Mouse (Mus musculus): Measurements from ENCODE around the gene Hesx1. TPM values are rescaled to one million over a fixed set of nuclear protein-coding genes. Genes with fewer than 3 reads are reported as not detected.
"Not testable (repeated sequence)": the region's sequence is repeated elsewhere in the genome, so short reads cannot be mapped to it uniquely, and the experiment has no call there.

The Hesx1 gene
- polyA plus RNA-seq (2011; ENCODE audit: insufficient read length, low read depth, missing spikeins), result not detected in 2 replicates

DNA sequence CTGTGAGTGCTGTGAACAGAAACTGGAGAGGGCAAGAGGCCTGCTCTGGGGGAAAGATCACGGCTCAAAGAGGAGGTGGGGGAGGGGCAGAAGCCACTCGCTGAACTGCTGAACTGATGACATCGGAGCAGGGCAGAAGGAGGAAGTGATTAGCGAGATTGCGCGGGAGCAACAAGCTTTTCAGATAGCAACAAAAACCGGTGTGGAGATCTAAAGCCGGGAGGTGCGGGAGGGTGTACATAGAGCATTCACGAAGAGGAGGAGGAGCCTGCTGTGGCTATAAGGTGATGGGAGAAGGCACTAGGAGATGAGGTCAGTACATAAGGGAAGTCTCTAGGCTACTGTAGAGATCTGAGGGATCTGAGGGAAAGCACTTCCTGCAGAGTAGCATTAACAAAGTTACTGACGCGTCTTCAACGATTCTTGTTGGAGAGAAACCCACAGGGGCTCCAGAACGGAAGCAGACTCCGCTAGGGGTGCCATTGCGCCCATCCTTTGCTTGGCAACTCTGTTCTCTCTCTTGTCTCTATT is at the start of gene Hesx1:
Gene Hesx1 (plus strand): TSS at position 206 of the 531 bp plus-strand sequence.
- Histone ChIP-seq H3K27ac (ENCODE audit: insufficient read depth, low read length) (no peak within 1 kb of the TSS), H3K4me1 (ENCODE audit: control insufficient read depth, insufficient read depth, low read length) (no peaks in the 10 kb centered on the region), H3K4me3 (ENCODE audit: insufficient read depth, low read length) (no peak within 1 kb of the TSS)
- TF ChIP-seq POLR2A (IDR thresholded peaks at IDR 0.05; ENCODE audit: low read depth, low read length) (no peak), CTCF (IDR thresholded peaks at IDR 0.05; ENCODE audit: borderline replicate concordance, insufficient read depth, low read length) (no peak)

GRCm38 (mm10) chr14:26956139-26956538 is 38.1 kb upstream of the Hesx1 start:
- H3K4me3 ChIP-seq (ENCODE audit: insufficient read depth, low read length); H3K4me1 ChIP-seq (ENCODE audit: control insufficient read depth, insufficient read depth, low read length); H3K27ac ChIP-seq (ENCODE audit: insufficient read depth, low read length): not testable (repeated sequence)

GRCm38 (mm10) chr14:26960518-26960917 is 33.7 kb upstream of the Hesx1 start:
- Histone ChIP-seq H3K27ac (ENCODE audit: insufficient read depth, low read length) (no peak overlapping the region), H3K4me3 (ENCODE audit: insufficient read depth, low read length) (no peak overlapping the region), H3K4me1 (ENCODE audit: control insufficient read depth, insufficient read depth, low read length) (no peaks in the 10 kb centered on the region)
- no peak for TF ChIP-seq POLR2A (IDR thresholded peaks at IDR 0.05; ENCODE audit: low read depth, low read length)
- no peak for TF ChIP-seq CTCF (IDR thresholded peaks at IDR 0.05; ENCODE audit: borderline replicate concordance, insufficient read depth, low read length)

- Histone ChIP-seq H3K4me1 (ENCODE audit: control insufficient read depth, insufficient read depth, low read length) (peaks cover 2% of the 10 kb centered on the region; the same call in 1 of the 2 replicates), H3K4me3 (ENCODE audit: insufficient read depth, low read length) (peak overlapping the region; percentile 91), H3K27ac (ENCODE audit: insufficient read depth, low read length) (no peak overlapping the region)
- TF ChIP-seq CTCF (IDR thresholded peaks at IDR 0.05; ENCODE audit: borderline replicate concordance, insufficient read depth, low read length) (no peak), POLR2A (IDR thresholded peaks at IDR 0.05; ENCODE audit: low read depth, low read length) (no peak)
Measured at GRCm38 (mm10) chr14:26969164-26969563, 25.1 kb upstream of the Hesx1 start.

GRCm38 (mm10) chr14:26969856-26970407 is 24.3 kb upstream of the Hesx1 start:
- Histone ChIP-seq H3K27ac (ENCODE audit: insufficient read depth, low read length) (0 out of 2 replicates have a peak overlapping the region, but pooled peaks have one; percentile 28), H3K4me1 (ENCODE audit: control insufficient read depth, insufficient read depth, low read length) (peaks cover 2% of the 10 kb centered on the region; the same call in 1 of the 2 replicates), H3K4me3 (ENCODE audit: insufficient read depth, low read length) (peak overlapping the region; percentile 91)
- TF ChIP-seq CTCF (IDR thresholded peaks at IDR 0.05; ENCODE audit: borderline replicate concordance, insufficient read depth, low read length) (no peak), POLR2A (IDR thresholded peaks at IDR 0.05; ENCODE audit: low read depth, low read length) (peak; percentile 25; the same call in 1 of the 2 replicates)

- TF ChIP-seq POLR2A (IDR thresholded peaks at IDR 0.05; ENCODE audit: low read depth, low read length) (peak; percentile 97), CTCF (IDR thresholded peaks at IDR 0.05; ENCODE audit: borderline replicate concordance, insufficient read depth, low read length) (no peak)
- Histone ChIP-seq H3K4me1 (ENCODE audit: control insufficient read depth, insufficient read depth, low read length) (peaks cover 2% of the 10 kb centered on the region; the same call in 1 of the 2 replicates), H3K4me3 (ENCODE audit: insufficient read depth, low read length) (peak overlapping the region; percentile 91), H3K27ac (ENCODE audit: insufficient read depth, low read length) (0 out of 2 replicates have a peak overlapping the region, but pooled peaks have one; percentile 28)
Measured at GRCm38 (mm10) chr14:26970439-26970932, 23.7 kb upstream of the Hesx1 start.

- TF ChIP-seq CTCF (IDR thresholded peaks at IDR 0.05; ENCODE audit: borderline replicate concordance, insufficient read depth, low read length) (no peak), POLR2A (IDR thresholded peaks at IDR 0.05; ENCODE audit: low read depth, low read length) (no peak)
- H3K4me3 ChIP-seq (ENCODE audit: insufficient read depth, low read length), result peak within 1 kb of the TSS; percentile 91
- H3K4me1 ChIP-seq (ENCODE audit: control insufficient read depth, insufficient read depth, low read length), result peaks cover 2% of the 10 kb centered on the region; the same call in 1 of the 2 replicates
- 0 out of 2 replicates have a peak within 1 kb of the TSS, but pooled peaks have one; percentile 28 for H3K27ac ChIP-seq (ENCODE audit: insufficient read depth, low read length)
Measured at GRCm38 (mm10) chr14:26971106-26971789, 23.0 kb upstream of the Hesx1 start, which contains the start of gene Appl1. Appl1 (minus strand) TSS chr14:26971232.

GRCm38 (mm10) chr14:26973089-26973488 is 21.1 kb upstream of the Hesx1 start:
- Histone ChIP-seq H3K4me1 (ENCODE audit: control insufficient read depth, insufficient read depth, low read length) (peaks cover 2% of the 10 kb centered on the region; the same call in 1 of the 2 replicates), H3K27ac (ENCODE audit: insufficient read depth, low read length) (no peak overlapping the region), H3K4me3 (ENCODE audit: insufficient read depth, low read length) (no peak overlapping the region)
- TF ChIP-seq POLR2A (IDR thresholded peaks at IDR 0.05; ENCODE audit: low read depth, low read length), result no peak
- TF ChIP-seq CTCF (IDR thresholded peaks at IDR 0.05; ENCODE audit: borderline replicate concordance, insufficient read depth, low read length), result no peak

GRCm38 (mm10) chr14:26975490-26975889 is 18.7 kb upstream of the Hesx1 start:
- peaks cover 2% of the 10 kb centered on the region; the same call in 1 of the 2 replicates for H3K4me1 ChIP-seq (ENCODE audit: control insufficient read depth, insufficient read depth, low read length)
- TF ChIP-seq POLR2A (IDR thresholded peaks at IDR 0.05; ENCODE audit: low read depth, low read length), result no peak
- no peak for TF ChIP-seq CTCF (IDR thresholded peaks at IDR 0.05; ENCODE audit: borderline replicate concordance, insufficient read depth, low read length)
- no peak overlapping the region for H3K4me3 ChIP-seq (ENCODE audit: insufficient read depth, low read length)
- H3K27ac ChIP-seq (ENCODE audit: insufficient read depth, low read length), result no peak overlapping the region

All from embryonic fibroblast, embryonic 13.5 days (primary cell).